Mouse (Mus musculus): Measurements from ENCODE around the gene Cars. TPM values are rescaled to one million over a fixed set of nuclear protein-coding genes. Genes with fewer than 3 reads are reported as not detected.
"Not testable (repeated sequence)": the region's sequence is repeated elsewhere in the genome, so short reads cannot be mapped to it uniquely, and the experiment has no call there.

Cars gene
- total and polyA plus RNA-seq, 3 experiments = 11.0 to 21.5 (median 20.2) TPM

- no peak overlapping the region for H3K9ac ChIP-seq (ENCODE audit: low read depth, low read length)
- no peaks in the 10 kb centered on the region for H3K27me3 ChIP-seq (ENCODE audit: control insufficient read depth, insufficient read depth, low read length)
- intact Hi-C loops (cut with DNase I) = no loop called here
- 92% methylated on average over 2 of the region's 2 CpGs for WGBS
- no peak for TF ChIP-seq EP300 (IDR thresholded peaks at IDR 0.05; ENCODE audit: insufficient read depth, low read depth, low read length)
- peak; percentile 76 for TF ChIP-seq CTCF (IDR thresholded peaks at IDR 0.05)
- no peak for TF ChIP-seq POLR2A (IDR thresholded peaks at IDR 0.05; ENCODE audit: insufficient read depth, low read depth, low read length)
- peaks cover 16% of the 10 kb centered on the region for H3K79me2 ChIP-seq (replicated peaks; ENCODE audit: control insufficient read depth, insufficient read depth, low read length)
- no peak for DNase-seq
- peaks cover 43% of the 10 kb centered on the region for H3K36me3 ChIP-seq (ENCODE audit: control insufficient read depth, insufficient read depth, low read length)
- peaks cover 11% of the 10 kb centered on the region for H3K4me1 ChIP-seq (ENCODE audit: control insufficient read depth, insufficient read depth, low read length)
- no peak overlapping the region for H3K4me3 ChIP-seq
- H3K27ac ChIP-seq = no peak overlapping the region
Measured at GRCm38 (mm10) chr7:143544368-143544767, 55.5 kb downstream of the Cars start.

DNA sequence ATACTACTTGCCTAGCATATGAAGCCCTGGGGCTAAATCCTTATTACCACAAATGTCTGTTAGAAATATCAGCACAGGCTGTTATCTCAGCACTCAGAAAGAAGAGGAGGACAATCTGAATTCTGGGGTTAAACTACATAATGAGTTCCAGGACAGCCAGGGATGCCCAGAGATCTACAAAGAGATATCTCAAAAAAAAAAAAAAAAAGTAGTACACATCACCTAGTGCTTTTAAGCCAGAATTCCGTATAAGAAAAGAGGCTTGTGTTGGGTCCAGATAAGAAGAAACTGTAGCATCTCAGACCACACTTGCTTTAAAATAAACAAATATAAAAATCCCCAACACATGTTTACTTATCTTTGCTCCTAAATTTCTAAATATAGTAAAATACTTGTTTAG is 61.2 kb downstream of the Cars start:
- TF ChIP-seq POLR2A (IDR thresholded peaks at IDR 0.05; ENCODE audit: insufficient read depth, low read depth, low read length) (no peak), EP300 (IDR thresholded peaks at IDR 0.05; ENCODE audit: insufficient read depth, low read depth, low read length) (no peak), CTCF (IDR thresholded peaks at IDR 0.05) (no peak)
- intact Hi-C loops (cut with DNase I) = no loop called here
- no peak overlapping the region for H3K27ac ChIP-seq
- H3K9ac ChIP-seq (ENCODE audit: low read depth, low read length) = no peak overlapping the region
- peaks cover 45% of the 10 kb centered on the region for H3K36me3 ChIP-seq (ENCODE audit: control insufficient read depth, insufficient read depth, low read length)
- WGBS = 65% methylated on average over 1 of the region's 1 CpGs
- peaks cover 8% of the 10 kb centered on the region for H3K4me1 ChIP-seq (ENCODE audit: control insufficient read depth, insufficient read depth, low read length)
- peaks cover 14% of the 10 kb centered on the region for H3K79me2 ChIP-seq (replicated peaks; ENCODE audit: control insufficient read depth, insufficient read depth, low read length)
- no peak for DNase-seq
- H3K27me3 ChIP-seq (ENCODE audit: control insufficient read depth, insufficient read depth, low read length) = no peaks in the 10 kb centered on the region
- H3K4me3 ChIP-seq = no peak overlapping the region

DNA sequence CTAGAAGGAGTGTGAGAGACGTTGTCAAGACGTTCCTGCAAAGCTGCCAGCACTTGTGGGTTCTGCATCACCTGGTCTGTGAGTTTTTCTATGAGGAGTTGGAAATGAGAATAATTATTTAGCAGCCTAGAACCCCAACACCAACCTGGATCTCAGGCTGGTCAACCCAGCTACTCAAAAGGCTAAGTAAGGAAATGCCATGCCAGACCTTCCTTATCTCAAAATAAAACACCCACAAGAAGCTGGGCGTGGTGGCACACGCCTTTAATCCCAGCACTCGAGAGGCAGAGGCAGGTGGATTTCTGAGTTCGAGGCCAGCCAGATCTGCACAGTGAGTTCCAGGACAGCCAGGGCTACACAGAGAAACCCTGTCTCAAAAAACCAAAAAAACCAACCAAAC is 61.7 kb downstream of the Cars start:
- intact Hi-C loops (cut with DNase I) = not testable (repeated sequence)

GRCm38 (mm10) chr7:143536251-143536650 is 63.6 kb downstream of the Cars start:
- no peak overlapping the region for H3K4me3 ChIP-seq
- H3K27ac ChIP-seq = no peak overlapping the region
- peaks cover 13% of the 10 kb centered on the region for H3K79me2 ChIP-seq (replicated peaks; ENCODE audit: control insufficient read depth, insufficient read depth, low read length)
- no peaks in the 10 kb centered on the region for H3K27me3 ChIP-seq (ENCODE audit: control insufficient read depth, insufficient read depth, low read length)
- no peak for DNase-seq
- intact Hi-C loops (cut with DNase I) = no loop called here
- H3K36me3 ChIP-seq (ENCODE audit: control insufficient read depth, insufficient read depth, low read length) = peaks cover 44% of the 10 kb centered on the region
- H3K9ac ChIP-seq (ENCODE audit: low read depth, low read length) = no peak overlapping the region
- TF ChIP-seq EP300 (IDR thresholded peaks at IDR 0.05; ENCODE audit: insufficient read depth, low read depth, low read length) (no peak), CTCF (IDR thresholded peaks at IDR 0.05) (no peak), POLR2A (IDR thresholded peaks at IDR 0.05; ENCODE audit: insufficient read depth, low read depth, low read length) (no peak)
- peaks cover 3% of the 10 kb centered on the region for H3K4me1 ChIP-seq (ENCODE audit: control insufficient read depth, insufficient read depth, low read length)
- 66% methylated on average over 3 of the region's 3 CpGs for WGBS

More for the DNA sequence above, 61.7 kb downstream of the Cars start:
- H3K79me2 ChIP-seq (replicated peaks; ENCODE audit: control insufficient read depth, insufficient read depth, low read length) = peaks cover 14% of the 10 kb centered on the region
- not testable (repeated sequence) for H3K4me1 ChIP-seq (ENCODE audit: control insufficient read depth, insufficient read depth, low read length); H3K27ac ChIP-seq; H3K27me3 ChIP-seq (ENCODE audit: control insufficient read depth, insufficient read depth, low read length); H3K4me3 ChIP-seq; DNase-seq; H3K9ac ChIP-seq (ENCODE audit: low read depth, low read length)
- 76% methylated on average over 6 of the region's 6 CpGs for WGBS
- H3K36me3 ChIP-seq (ENCODE audit: control insufficient read depth, insufficient read depth, low read length) = peaks cover 47% of the 10 kb centered on the region

GRCm38 (mm10) chr7:143533284-143533683 is 66.6 kb downstream of the Cars start:
- WGBS = 67% methylated on average over 2 of the region's 2 CpGs
- intact Hi-C loops (cut with DNase I) = no loop called here
- H3K9ac ChIP-seq (ENCODE audit: low read depth, low read length) = no peak overlapping the region

DNA sequence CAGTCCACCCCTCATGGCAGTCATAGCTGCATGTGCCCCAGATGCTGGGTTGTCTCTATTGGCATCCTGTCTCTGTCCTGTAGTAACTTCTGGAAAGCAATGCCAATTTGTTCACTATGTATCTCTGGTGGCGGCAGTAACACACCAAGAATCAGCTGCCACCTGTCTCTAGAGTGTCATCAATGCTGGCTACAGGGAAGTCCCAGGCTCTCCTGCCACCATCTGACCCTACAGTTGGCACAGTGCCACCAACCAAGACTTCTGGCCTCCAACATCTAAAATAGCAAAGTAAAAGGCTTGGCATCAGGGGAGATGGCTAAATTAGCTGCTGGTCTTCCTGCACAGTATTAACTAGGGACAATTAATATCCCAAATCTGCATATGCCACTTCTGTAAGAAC is 67.5 kb downstream of the Cars start:
- Histone ChIP-seq H3K9ac (ENCODE audit: low read depth, low read length) (no peak overlapping the region), H3K27me3 (ENCODE audit: control insufficient read depth, insufficient read depth, low read length) (no peaks in the 10 kb centered on the region), H3K79me2 (replicated peaks; ENCODE audit: control insufficient read depth, insufficient read depth, low read length) (peaks cover 7% of the 10 kb centered on the region; the same call in 1 of the 2 replicates), H3K4me3 (no peak overlapping the region), H3K27ac (no peak overlapping the region), H3K4me1 (ENCODE audit: control insufficient read depth, insufficient read depth, low read length) (peaks cover 1% of the 10 kb centered on the region; the same call in 1 of the 2 replicates), H3K36me3 (ENCODE audit: control insufficient read depth, insufficient read depth, low read length) (peaks cover 23% of the 10 kb centered on the region)
- WGBS = 66% methylated on average over 1 of the region's 1 CpGs
- TF ChIP-seq EP300 (IDR thresholded peaks at IDR 0.05; ENCODE audit: insufficient read depth, low read depth, low read length) (no peak), CTCF (IDR thresholded peaks at IDR 0.05) (no peak), POLR2A (IDR thresholded peaks at IDR 0.05; ENCODE audit: insufficient read depth, low read depth, low read length) (no peak)
- no peak for DNase-seq
- intact Hi-C loops (cut with DNase I) = no loop called here

More at GRCm38 (mm10) chr7:143533284-143533683, 66.6 kb downstream of the Cars start:
- Histone ChIP-seq H3K79me2 (replicated peaks; ENCODE audit: control insufficient read depth, insufficient read depth, low read length) (peaks cover 7% of the 10 kb centered on the region; the same call in 1 of the 2 replicates), H3K4me1 (ENCODE audit: control insufficient read depth, insufficient read depth, low read length) (peaks cover 1% of the 10 kb centered on the region; the same call in 1 of the 2 replicates), H3K27me3 (ENCODE audit: control insufficient read depth, insufficient read depth, low read length) (no peaks in the 10 kb centered on the region), H3K4me3 (no peak overlapping the region), H3K27ac (no peak overlapping the region), H3K36me3 (ENCODE audit: control insufficient read depth, insufficient read depth, low read length) (peaks cover 30% of the 10 kb centered on the region)
- TF ChIP-seq CTCF (IDR thresholded peaks at IDR 0.05) (no peak), POLR2A (IDR thresholded peaks at IDR 0.05; ENCODE audit: insufficient read depth, low read depth, low read length) (no peak), EP300 (IDR thresholded peaks at IDR 0.05; ENCODE audit: insufficient read depth, low read depth, low read length) (no peak)
- no peak for DNase-seq
